Mouse (Mus musculus) lung, postnatal 0 days (tissue): ENCODE measurements around the gene Brpf1.

Experiments used
- CTCF ChIP-seq: IDR thresholded peaks from 2 replicates; pipeline ENCODE4 v1.5.1; 2016; ENCODE audit warnings: antibody characterized with exemption, mild to moderate bottlenecking
- EP300 ChIP-seq: IDR thresholded peaks from 2 replicates; pipeline ENCODE4 v1.6.1; 2016; ENCODE audit warnings: antibody characterized with exemption, mild to moderate bottlenecking, control low read depth

DNA sequence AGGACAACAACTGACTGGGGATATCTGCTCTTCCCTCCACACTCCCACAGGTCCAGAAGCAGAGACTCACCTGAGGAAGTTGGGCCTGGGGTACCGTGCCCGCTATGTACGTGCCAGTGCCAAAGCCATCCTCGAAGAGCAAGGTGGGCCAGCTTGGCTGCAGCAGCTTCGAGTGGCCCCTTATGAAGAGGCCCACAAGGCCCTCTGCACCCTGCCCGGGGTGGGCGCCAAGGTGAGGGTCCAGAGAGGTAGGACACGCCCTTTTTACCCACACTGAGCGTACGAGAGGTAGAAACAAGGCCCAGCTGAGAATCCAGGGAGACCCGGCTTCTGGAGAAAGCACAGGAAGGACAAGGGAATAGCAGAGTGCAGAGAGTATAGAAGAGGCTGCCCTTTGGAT lies 24.8 kb downstream of the Brpf1 start:
- TF ChIP-seq EP300 = no peak
- TF ChIP-seq CTCF = no peak
